Mouse (Mus musculus): ENCODE data around the gene Frmpd4.

Frmpd4 gene

DNA sequence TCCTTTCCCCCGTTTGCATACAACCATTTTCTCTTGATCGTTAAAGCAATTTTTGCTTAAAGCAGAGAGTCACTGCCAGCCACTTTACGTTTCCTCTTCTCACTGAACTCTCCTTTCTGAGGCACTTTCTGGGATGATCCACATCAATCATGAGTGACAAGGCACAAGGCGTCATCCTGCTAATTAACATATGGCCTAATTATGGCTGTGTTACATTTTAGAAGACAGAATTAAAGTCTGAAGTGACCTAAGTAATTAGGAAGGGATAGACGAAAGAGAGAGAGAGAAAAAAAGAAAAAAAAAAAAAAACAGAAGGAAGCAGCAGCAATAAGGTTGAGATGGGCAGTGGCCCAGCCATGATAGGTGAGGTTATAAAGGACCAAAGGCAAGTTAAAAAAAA is at the start of gene Frmpd4:
Frmpd4 (minus strand) TSS at position 101 of the 400 bp plus-strand sequence.
- no peak for DNase-seq (ENCODE audit: low spot score)

DNA sequence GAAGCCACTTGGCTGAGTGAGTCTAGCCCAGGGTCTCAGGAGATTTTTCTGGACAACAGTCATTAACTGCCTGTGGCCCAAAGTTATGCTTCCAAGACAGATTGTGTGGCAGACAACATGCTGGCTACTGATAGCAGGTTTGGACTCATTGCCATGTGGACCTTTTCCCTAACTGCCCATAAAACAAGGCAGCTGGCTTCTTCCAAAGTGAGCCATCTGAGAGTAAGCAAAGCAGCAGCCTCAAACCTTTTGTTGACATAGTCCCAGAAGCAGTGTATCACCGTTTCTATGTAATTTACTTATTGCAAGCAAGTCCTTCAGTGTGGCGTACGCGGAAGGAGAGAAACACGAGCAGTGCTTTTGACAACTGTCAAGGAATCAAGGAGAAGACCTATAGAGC is 18.2 kb upstream of the Frmpd4 start:
- no peak for DNase-seq (ENCODE audit: low spot score)

DNA sequence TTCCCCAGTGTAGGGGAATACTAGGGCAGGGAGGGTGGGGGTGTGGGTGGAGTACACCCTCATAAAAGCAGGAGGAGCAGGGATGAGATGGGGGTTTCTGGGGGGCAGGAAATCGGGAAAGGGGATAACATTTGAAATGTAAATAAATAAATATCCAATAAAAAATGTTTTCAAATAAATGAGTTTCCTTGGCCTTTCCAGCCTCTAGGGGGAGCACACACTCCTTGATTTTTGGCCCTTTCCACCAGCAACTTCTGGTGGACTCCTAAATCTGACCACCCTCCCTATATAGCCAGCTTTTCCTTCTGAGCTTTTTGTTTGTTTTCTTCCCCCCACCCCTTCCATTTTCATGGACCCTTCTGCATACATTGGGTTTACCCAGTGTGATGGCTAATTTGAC is 7.3 kb upstream of the Frmpd4 start:
- no peak for DNase-seq (ENCODE audit: low spot score)

DNA sequence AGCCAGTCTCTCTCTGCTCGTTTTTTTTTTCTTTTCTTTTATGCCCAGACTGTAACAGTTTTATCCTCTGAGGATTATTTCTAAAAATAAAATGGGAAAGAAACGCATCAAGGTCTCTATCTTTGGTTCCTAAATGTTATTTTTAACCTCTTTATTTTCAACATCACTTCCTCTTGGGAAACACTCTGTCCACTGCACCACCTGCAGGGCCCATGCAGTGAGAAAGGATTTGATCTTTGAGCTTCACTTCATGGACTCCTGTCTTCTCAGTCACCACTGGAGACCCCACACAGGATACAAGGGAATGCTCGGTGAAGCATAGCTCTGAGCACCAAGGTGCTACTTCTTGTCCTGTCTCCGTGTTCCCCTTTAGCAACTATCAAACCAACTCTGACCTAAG is 5.2 kb downstream of the Frmpd4 start:
- no peak for DNase-seq (ENCODE audit: low spot score)

DNA sequence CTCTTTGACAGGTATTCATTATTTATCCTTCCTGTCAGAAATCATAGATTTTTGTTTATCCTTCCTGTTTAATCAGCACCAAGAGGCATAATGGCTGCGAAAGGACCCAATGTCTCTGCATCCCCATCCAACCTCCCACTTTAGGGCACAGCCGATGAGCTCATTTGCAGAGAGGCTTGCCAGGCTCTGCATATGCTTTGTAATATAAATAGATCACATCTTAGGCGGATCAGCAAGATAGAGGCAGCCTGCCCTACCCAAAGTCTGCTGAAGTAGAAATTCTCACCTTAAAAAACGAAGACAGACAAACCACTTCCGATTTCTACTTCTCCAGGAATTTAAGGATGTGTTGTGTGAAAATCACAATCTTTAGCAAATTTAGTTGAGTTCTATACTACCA is 7.8 kb downstream of the Frmpd4 start:
- DNase-seq (ENCODE audit: low spot score), result no peak

DNA sequence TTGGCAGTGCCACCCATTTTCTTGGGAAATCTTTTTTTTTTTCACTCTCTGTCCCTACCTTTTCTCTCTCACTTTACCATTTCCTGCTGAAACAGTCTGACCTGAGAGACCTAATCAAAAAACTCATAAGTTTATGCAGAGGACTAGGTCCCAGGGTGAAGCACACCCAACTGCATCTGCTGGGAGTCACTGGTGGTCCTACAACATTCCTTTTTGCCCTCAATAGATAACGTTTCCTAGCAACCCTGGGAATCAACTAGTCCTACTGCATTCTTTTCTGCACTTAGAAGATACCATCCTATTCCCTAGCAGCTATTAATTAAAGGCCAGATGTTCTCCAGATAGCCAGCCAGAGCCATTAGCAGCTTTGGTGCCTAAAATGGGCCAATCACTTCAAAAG is 71.8 kb downstream of the Frmpd4 start:
- DNase-seq (ENCODE audit: low spot score), result no peak

DNA sequence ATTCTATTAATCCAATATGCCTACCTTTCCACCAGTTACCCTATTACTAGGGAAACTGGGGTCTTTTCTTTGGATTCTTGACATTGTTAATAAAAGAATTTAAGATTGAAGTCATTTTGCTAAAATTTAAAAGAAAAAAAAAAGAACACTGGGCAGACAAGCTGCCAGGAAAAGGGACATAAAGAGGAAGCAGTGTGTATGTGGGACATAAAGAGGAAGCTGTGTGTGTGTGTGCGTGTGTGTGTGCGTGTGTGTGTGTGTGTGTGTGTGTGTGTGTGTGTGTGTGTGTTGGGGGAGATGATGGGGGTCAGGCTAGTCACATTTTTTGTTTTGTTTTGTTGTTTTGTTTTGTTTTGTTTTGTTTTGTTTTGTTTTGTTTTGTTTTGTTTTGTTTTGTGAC is 121.8 kb downstream of the Frmpd4 start:
- DNase-seq (ENCODE audit: low spot score), result no peak

DNA sequence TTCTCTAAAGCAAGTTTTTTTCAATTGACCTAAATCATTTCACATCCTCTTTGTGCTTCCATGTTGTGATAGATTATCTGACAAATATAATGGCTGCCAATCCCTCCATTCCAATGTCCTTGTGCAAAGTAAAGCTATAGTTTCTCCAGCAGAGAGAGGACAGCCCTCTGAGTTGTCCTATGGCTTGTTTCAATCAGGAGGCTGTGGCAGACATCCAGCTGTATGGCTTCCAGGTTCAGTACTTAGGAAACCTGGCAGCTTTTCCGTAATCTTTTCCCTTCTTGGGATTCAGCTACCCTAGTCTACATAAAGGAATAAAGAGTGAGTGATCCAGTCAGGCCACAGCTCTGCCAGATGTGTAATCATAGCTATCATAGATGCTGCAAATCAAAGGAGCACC is 145.8 kb downstream of the Frmpd4 start:
- no peak for DNase-seq (ENCODE audit: low spot score)

DNA sequence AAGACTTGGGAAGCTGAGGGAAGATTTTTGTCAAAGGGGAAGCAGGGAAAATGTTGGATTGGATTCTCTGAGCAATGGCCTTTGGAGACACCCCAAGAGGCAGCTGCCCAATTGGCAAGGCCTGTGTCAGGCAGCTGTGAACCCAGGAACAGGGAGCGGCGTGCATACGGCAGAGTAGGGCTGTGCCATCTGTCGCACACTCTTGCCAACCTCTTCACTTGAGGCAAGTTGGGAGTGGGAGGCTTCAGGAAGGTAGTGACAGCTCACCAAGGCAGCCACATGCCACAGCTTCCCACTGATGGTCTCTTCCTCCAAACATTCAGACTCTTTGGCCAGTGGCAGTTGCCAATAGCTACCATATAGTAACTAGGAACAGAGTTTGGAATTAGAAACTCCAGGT is 147.2 kb downstream of the Frmpd4 start:
- no peak for DNase-seq (ENCODE audit: low spot score)

DNA sequence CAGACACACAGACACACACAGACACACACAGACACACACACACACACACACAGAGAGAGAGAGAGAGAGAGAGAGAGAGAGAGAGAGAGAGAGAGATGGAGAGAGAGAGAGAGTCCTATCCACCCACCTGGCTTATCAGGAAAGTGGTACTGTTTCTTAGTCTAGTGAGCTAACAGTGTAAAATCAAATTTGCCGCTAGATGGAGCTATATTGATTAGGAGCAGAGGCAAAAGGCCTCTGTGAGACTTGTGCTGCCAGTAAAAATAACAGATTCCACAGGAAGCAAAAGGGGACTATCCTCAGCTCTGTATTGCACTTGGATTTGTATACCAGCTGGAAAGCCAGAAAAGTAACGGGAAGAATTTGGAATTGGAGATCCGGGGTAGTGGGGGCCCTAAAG is 161.6 kb downstream of the Frmpd4 start:
- no peak for DNase-seq (ENCODE audit: low spot score)

DNA sequence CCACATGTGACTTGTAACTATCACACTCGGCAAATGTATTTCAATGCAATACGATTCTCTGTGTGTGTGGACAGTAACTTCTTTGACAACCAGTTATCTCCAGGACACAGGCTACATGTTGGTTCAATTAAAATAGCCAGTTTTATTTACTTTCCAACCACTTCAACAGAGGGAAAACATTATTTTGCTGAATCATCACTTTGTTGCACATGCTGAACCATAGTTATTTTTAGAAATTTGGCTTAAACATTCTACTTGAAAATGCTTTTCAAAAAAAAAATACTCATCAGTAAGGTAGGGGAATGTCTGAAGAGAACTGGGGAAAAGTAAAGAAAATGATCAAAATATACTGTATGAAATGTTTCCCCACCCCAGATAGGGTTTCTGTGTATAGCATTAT is 173.5 kb downstream of the Frmpd4 start:
- no peak for DNase-seq (ENCODE audit: low spot score)

DNA sequence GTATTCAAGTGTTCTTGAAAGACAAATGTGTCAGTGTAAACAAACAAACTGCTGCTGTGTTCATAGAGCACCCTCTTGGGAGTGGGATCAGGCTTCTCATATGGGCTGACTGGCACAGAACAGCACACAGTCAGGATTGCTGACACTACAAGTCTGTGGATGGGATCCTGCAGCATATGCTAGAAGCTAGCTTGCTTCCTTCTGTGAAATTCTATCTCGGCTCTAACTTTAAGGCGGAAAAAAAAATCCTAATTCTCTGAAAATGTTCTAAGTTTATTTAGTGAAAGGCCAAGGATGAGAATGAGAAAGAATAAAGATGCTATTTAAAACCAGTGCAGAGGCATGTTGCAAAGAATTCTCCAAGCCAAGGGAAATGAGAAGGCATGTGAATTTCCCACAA is 226.6 kb downstream of the Frmpd4 start:
- no peak for DNase-seq (ENCODE audit: low spot score)

DNA sequence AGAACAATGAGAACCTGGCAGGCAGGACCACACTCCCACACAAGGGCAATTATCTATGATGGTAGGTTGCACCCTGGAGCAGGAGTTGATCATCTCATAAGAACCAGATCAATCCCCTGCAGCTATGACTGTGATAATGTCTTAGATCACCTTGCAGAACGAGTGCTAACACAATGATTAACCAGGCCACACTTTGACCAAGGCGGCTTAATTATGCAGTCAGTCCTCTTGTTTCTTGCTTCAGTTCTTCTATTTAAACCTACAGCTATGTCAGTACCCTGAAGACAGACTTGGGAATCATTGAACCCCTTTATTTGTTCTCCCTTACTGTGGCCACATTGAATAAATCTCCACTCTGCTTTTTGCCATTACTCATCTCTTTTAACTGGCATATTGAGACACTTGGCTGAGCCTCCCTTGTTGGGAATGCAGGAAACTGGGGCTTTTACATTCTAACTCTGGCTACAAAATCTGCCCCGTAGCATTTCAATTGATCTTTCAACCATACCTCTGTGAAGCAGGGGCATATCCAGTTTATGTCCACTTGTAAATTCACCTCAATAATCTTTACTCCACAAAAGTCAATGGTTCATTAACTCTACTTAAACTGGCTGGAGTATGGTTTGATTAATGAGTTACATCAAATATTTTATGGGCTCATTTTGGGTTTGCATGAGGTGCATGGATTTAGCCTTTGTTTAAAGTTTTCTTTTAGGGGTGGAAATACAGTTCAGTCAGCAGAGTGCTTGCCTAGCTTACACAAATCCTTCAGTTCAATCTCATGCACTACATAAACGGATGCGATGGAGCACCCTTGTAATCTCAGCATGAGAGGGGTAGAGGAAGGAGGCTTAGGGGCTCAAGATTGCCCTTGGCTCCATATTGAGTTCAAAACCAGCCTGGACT is 227.5 kb downstream of the Frmpd4 start:
- DNase-seq (ENCODE audit: low spot score), result no peak

DNA sequence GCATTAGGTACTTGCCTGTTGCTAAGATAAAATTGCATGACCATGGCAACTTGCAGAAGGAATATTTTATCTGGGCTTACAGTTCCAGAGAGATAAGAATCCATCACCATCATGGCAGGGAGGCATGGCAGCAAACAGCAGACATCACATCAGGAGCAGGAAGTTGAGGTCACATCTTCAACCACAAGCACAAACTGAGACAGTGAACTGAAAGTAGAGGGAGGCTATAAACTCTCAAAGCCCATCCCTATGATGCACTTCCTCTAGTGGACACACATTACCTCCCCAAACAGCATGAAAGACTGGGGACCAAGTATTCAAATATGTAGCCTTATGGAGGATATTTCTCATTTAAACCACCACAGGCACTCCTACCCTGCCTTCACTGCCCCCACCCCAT is 238.8 kb downstream of the Frmpd4 start:
- no peak for DNase-seq (ENCODE audit: low spot score)

DNA sequence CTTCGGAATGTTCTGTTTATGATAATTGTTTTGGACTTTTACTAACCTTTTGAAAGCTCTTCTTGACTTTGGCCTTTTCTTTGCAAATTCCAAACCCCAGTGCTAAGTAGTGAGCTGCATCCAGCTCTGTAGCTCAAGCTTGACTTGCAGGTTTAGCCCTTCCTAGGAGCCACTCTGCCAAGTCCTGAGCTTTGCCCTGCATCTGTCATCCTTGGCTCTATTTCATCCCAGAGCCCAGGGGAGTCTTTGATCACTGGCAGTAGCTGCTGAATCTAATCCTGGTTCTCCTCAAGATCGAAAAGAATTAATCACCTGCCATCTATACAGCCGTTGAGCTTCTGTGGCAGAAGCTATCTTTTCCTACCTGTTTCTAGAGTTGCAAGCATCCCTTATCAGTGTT is 251.9 kb downstream of the Frmpd4 start:
- DNase-seq (ENCODE audit: low spot score), result no peak

DNA sequence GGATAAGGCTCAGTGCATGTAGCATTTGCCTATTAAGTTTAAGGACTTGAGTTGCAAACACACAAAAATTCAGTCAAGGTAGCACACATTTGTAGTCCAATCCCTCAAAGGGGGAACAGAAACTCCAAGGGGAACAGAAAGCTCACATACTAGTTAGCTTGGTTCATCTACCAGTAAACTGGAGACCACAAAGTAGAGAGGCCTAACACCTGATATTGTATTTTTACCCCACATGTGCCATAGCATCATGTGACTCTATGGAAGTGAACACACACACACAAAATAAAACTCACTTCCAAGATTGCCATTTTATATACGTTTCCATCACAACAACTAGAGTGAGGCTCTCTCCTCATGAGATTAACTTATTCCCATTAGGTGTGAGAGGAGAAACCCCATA is 264.9 kb downstream of the Frmpd4 start:
- DNase-seq (ENCODE audit: low spot score), result no peak

DNA sequence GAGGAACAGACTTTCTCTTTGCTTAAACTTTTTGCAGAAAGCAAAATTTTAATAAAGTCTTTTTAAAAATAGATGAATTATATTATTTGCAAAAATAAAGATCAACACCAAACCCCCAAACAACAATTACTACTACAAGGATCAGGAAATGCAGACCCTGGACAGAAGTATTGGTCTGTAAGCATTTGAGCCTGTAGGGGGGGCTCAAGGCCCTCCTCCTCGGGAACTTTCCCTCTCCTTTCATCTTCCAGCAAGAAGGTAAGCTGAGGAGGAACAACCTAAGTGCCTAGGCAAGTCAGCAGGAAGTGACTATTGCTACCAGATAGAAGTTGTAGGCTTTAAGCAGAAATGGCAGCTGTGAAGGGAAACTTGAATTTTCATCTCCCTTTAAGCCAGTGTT is 266.9 kb downstream of the Frmpd4 start:
- no peak for DNase-seq (ENCODE audit: low spot score)

DNA sequence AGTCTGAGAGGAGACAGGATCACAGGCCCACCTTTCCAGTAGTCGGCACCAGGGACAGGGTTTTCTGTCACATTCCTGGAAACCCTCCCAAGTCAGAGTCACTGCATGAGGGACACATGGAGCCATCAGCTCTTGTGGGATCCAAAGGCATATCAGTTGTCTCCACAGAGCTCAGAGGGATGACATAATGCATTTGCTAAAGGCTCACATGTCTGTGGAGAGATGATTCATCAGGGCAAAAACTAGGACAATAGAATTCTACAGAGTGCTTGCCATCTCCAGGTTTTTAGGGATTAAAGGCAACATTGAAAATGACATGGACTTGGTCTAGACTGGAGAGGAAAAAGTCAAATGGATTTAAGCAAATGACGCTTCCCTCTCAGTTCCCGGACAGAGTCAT is 284.5 kb downstream of the Frmpd4 start:
- DNase-seq (ENCODE audit: low spot score), result no peak

DNA sequence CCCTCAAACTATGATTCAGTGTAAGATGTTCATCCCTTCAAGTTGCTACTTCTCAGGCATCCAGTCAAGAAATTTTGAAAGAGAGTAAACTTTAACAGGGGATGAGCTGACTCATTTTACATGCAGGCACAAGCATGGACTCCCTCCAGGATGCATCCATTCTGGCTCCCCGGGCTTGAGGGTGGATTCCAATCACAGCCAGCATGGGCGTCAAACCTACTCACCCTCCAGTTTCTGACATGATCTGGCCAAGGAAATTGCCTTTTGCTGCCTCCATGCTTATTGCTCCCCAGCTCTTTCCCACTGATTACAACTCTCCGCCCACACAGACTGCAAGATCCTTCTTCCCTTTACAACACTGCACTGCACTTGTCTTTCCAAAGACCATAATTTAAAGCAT is 370.0 kb downstream of the Frmpd4 start:
- DNase-seq (ENCODE audit: low spot score), result no peak

DNA sequence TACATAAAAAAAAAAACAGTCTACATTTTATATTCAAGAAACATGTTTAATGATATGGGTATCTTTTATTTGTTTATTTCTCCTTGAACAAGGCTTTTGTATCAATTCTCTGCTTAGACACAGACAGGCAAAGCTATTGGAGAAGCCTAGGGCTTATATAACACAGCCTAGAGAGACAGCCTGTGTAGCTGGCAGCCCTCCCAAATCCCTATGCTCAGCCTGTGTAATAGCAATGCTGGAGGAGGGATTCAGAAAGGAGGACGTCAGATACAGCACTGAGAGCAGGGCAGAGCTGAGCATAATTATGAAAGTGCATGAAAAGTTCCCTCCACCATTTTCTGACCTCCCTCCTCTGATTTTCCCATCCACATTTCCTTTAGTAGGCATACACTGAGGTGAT is 385.1 kb downstream of the Frmpd4 start:
- no peak for DNase-seq (ENCODE audit: low spot score)

DNA sequence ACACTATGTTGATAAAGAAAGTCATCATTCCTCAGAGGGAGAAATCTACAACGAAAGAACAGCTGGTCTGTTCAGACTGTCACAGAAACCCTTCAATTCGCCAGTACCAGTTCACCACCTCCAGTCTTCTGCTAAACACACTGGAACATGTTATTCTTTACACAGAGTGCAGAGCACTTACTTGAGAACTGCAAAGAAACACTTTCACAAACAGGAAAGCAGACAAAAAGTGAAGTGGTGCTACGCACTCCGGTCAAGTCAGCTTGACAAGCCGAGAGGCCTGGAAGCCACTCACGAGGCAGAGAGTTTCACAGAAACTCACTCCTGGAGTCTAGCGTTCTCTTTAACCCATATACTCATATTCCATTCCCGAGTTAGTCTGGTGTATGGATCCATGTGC is 387.5 kb downstream of the Frmpd4 start:
- no peak for DNase-seq (ENCODE audit: low spot score)

DNA sequence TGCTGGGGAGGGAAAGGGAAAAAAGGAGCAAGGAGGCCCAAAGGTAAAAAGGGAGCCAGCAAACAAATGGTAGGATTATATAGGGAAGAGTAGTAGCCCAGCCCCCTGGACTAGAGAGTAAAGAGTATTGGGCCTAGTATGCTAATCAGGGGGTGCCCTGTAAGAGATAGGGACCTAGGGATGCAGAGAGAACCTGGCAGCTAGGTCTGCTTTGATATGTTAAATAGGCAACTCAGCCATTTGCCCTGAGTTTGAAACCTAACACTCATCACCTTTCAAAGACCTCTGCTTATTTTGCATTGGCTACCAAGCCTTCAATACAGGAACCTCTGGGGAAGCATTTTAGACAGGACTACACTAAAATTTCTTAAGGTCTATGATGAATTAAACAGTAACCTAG is 414.0 kb downstream of the Frmpd4 start:
- DNase-seq (ENCODE audit: low spot score), result no peak

DNA sequence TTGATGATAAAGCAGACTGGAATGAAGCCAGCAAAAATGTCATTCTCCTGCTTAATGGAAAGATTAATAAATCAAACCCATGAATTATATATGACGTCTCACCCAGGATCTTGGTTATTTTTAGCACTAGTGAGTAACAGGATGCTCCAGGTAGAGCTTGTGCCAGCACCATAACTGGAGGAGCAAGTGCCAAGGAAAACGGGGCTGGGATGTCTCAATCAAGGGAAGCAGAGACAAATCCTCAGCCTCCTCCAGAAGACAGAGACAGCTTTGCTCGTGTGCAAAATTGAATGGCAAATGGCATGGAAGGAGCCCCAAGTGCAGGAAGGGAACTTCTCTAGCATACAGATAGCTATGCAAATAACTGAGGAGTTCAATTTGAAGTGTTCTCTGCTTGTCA is 418.2 kb downstream of the Frmpd4 start:
- DNase-seq (ENCODE audit: low spot score), result no peak

DNA sequence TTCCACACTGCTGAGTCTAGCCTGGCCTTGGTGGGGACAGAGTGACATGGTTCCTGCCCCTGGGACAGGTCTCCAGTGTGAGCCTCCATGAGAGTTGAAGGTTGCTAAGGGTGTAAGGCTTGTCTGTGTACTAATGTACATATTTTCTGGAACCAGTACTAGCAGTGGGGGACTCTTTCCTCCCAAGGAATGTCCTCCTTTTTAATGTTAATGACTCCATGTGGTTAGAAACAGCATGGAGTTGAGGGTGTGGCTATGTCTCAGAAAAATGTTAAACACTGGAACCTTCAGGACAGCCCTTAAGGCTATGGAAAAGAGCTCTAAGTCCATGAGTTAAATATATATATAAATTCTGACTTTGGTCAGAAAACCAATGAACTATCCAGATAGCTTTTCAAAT is 436.0 kb downstream of the Frmpd4 start:
- DNase-seq (ENCODE audit: low spot score), result no peak
